9 mouse cellular contexts compared by ENCODE assay signal in the genomic region with DNA sequence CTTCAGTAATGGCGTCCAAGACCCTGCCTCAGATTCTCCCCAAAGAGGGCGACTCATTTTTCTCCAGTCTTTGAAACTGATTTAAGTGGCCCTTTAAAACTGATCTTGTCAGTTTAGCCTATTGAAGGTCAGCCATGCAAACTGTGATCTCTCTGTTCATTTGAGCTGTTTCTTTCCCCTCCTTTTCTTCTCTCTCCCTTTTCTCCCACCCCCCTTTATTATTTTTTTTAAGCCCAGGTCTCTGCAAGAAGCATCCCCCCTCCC. TPM values are rescaled to one million over a fixed set of nuclear protein-coding genes. Genes with fewer than 3 reads are reported as not detected.
A peak's percentile ranks its signal among the peaks of the same experiment; 100 is the strongest.
DNase-seq lines count a peak whose midpoint lies in the region; ATAC-seq and TF ChIP-seq lines count a peak whose summit lies in the region.
"Had no signal": no experiment of that assay in that cellular context is flagged by ENCODE, and none has a peak within 500 bp of the region (broad histone marks: within the 10 kb centered on the region; RNA-seq: fewer than 3 reads in every experiment).

No protein-coding gene starts in this region.

- no peaks in the 10 kb centered on the region; the same call in 1 of the 2 replicates for H3K4me1 ChIP-seq in heart, adult 2 months (ENCODE audit: control insufficient read depth, insufficient read depth, low read length)
- H3K4me1 ChIP-seq in hindbrain, embryonic 11.5 days (replicated peaks; ENCODE audit: control insufficient read depth, insufficient read depth, low read length) = peaks cover 4% of the 10 kb centered on the region
- H3K4me1 ChIP-seq in liver, postnatal 0 days (ENCODE audit: insufficient read depth) = peaks cover 2% of the 10 kb centered on the region; the same call in 1 of the 2 replicates

- no peak for TF ChIP-seq CTCF in heart, adult 2 months (IDR thresholded peaks at IDR 0.05)
- TF ChIP-seq CTCF in liver, postnatal 0 days (IDR thresholded peaks at IDR 0.05; ENCODE audit: low read depth) = no peak

- no peak for TF ChIP-seq EP300 in heart, adult 2 months (IDR thresholded peaks at IDR 0.05; ENCODE audit: insufficient read depth, low read depth, low read length)
- no peak for TF ChIP-seq EP300 in liver, postnatal 0 days (IDR thresholded peaks at IDR 0.05; ENCODE audit: low read depth)

- peak overlapping the region; percentile 12 for H3K27ac ChIP-seq in heart, adult 2 months
- H3K27ac ChIP-seq in hindbrain, embryonic 11.5 days (ENCODE audit: low read depth, low read length) = peak overlapping the region; percentile 51; the same call in 1 of the 2 replicates
- H3K27ac ChIP-seq in liver, postnatal 0 days (ENCODE audit: low read depth) = no peak overlapping the region

- no peaks in the 10 kb centered on the region for H3K9me3 ChIP-seq in hindbrain, embryonic 11.5 days (ENCODE audit: control insufficient read depth, low read length)
- no peaks in the 10 kb centered on the region for H3K9me3 ChIP-seq in liver, postnatal 0 days (ENCODE audit: low read length)

- TF ChIP-seq POLR2A in heart, adult 2 months (IDR thresholded peaks at IDR 0.05; ENCODE audit: insufficient read depth, low read depth, low read length) = no peak

- no peak for ATAC-seq in hindbrain, embryonic 11.5 days (ENCODE audit: low FRiP score)
- ATAC-seq in liver, postnatal 0 days = no peak

- DNase-seq in heart, adult 2 months = no peak
- DNase-seq in heart, postnatal 4 days = no peak
- peak; percentile 4 for DNase-seq in Muller cell, postnatal 12 days (ENCODE audit: inconsistent ontology term)
- no peak for DNase-seq in hindbrain, embryonic 11.5 days (ENCODE audit: low spot score)
- DNase-seq in liver, postnatal 0 days = no peak
- DNase-seq in spleen, adult 12 weeks (ENCODE audit: low spot score) = no peak
- DNase-seq in adrenal gland, postnatal 25 days = no peak
- no peak for DNase-seq in left cerebral cortex, adult 8-10 months (ENCODE audit: low spot score in 2 of 2)

- intact Hi-C loops in heart, adult 2 months (cut with DNase I) = no loop called here

- WGBS in heart, adult 2 months = 61% methylated on average over 2 of the region's 2 CpGs
- WGBS in hindbrain, embryonic 11.5 days = 4% methylated on average over 2 of the region's 2 CpGs
- 20% methylated on average over 2 of the region's 2 CpGs for WGBS in liver, postnatal 0 days (ENCODE audit: insufficient replicate concordance)

- no peak overlapping the region; the same call in 1 of the 2 replicates for H3K4me3 ChIP-seq in heart, adult 2 months
- H3K4me3 ChIP-seq in hindbrain, embryonic 11.5 days (ENCODE audit: low read depth, low read length) = peak overlapping the region; percentile 92
- peak overlapping the region; percentile 63; the same call in 1 of the 2 replicates for H3K4me3 ChIP-seq in liver, postnatal 0 days (ENCODE audit: low read depth, low read length)
- H3K4me3 ChIP-seq: erythroblast, embryonic 14.5 days had no signal

- no peak overlapping the region; the same call in 1 of the 2 replicates for H3K9ac ChIP-seq in heart, adult 2 months (ENCODE audit: low read depth, low read length)
- peak overlapping the region; percentile 63 for H3K9ac ChIP-seq in hindbrain, embryonic 11.5 days (ENCODE audit: low read depth, low read length)
- no peak overlapping the region for H3K9ac ChIP-seq in liver, postnatal 0 days (replicated peaks)

- no peaks in the 10 kb centered on the region for H3K27me3 ChIP-seq in heart, adult 2 months (ENCODE audit: control insufficient read depth, insufficient read depth, low read length)
- no peaks in the 10 kb centered on the region for H3K27me3 ChIP-seq in hindbrain, embryonic 11.5 days (ENCODE audit: control insufficient read depth, insufficient read depth, low read length)
- H3K27me3 ChIP-seq in liver, postnatal 0 days (ENCODE audit: insufficient read depth, low read length) = peaks cover 24% of the 10 kb centered on the region

- peak overlapping the region; percentile 91 for H3K4me2 ChIP-seq in hindbrain, embryonic 11.5 days (replicated peaks; ENCODE audit: low read depth, low read length)
- H3K4me2 ChIP-seq in liver, postnatal 0 days (ENCODE audit: low read depth, low read length) = peak overlapping the region; percentile 77

- peaks cover 8% of the 10 kb centered on the region for H3K36me3 ChIP-seq in heart, adult 2 months (ENCODE audit: control insufficient read depth, insufficient read depth, low read length)
- H3K36me3 ChIP-seq in hindbrain, embryonic 11.5 days (ENCODE audit: control insufficient read depth, insufficient read depth, low read length) = peaks cover 2% of the 10 kb centered on the region; the same call in 1 of the 2 replicates
- 0 out of 2 replicates have a peak, but pooled peaks cover 2% of the 10 kb centered on the region for H3K36me3 ChIP-seq in liver, postnatal 0 days (replicated peaks; ENCODE audit: insufficient read depth, low read length)

- no peaks in the 10 kb centered on the region; the same call in 1 of the 2 replicates for H3K79me2 ChIP-seq in heart, adult 2 months (replicated peaks; ENCODE audit: control insufficient read depth, insufficient read depth, low read length)

RNA-seq across cellular contexts. Expression of gene Nr2f2, which starts 11.2 kb away (rescaled TPM):
- total RNA-seq in heart, adult 2 months (2021) = 10 to 100 TPM; 16.4 to 18.8 TPM
- polyA plus RNA-seq in heart, adult 2 months (2012; rRNA removed) = 22.9 and 39.3 TPM in 2 replicates
- total RNA-seq in heart, postnatal 4 days (2021) = 10 to 100 TPM; 34.3 to 35.0 TPM
- 95.6 and 120 TPM in 2 replicates for polyA plus RNA-seq in hindbrain, embryonic 11.5 days (2014; fragmentation: Nextera tagmentation; extraction: Ambion mirVana)
- polyA plus RNA-seq in liver, postnatal 0 days (2015; fragmentation: Nextera tagmentation; extraction: Ambion mirVana) = 12.3 and 14.7 TPM in 2 replicates
- total RNA-seq in adrenal gland, postnatal 25 days (2021) = 101 and 117 TPM in 2 replicates
- 10 to 100 TPM; 20.1 to 32.6 (median 27.2) TPM for total RNA-seq in left cerebral cortex, adult 8-10 months (2022)
- polyA plus RNA-seq: erythroblast, embryonic 14.5 days had no signal
